Mouse (Mus musculus): ENCODE data around the gene Ralgapa1. TPM values are rescaled to one million over a fixed set of nuclear protein-coding genes. Genes with fewer than 3 reads are reported as not detected.

The Ralgapa1 gene
- polyA plus RNA-seq, 1 experiment from 2014 or later = 19.2 TPM

DNA sequence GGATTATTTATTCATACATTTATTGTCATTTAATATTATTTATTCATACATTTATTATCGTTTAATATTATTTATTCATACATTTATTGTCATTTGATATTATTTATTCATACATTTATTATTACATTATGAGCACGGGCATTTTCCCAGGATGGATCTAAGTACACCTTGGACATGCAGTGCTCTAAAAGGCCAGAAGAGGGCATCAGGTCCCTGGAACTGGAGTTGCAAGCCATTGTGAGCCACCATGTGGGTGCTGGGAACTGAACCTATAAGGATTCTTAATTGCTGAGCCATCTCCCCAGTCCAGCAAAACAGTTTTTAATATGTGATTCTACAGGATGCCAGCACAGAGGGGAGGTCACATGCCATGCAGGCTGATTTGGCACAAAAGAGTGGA, 4.6 kb upstream of the Ralgapa1 start:
- H3K9me3 ChIP-seq (replicated peaks; ENCODE audit: control insufficient read depth, low read length) = no peaks in the 10 kb centered on the region
- no peak for ATAC-seq (replicated peaks; ENCODE audit: insufficient number of reproducible peaks, low FRiP score, low TSS enrichment, low read depth)
- no peak overlapping the region for H3K4me3 ChIP-seq (ENCODE audit: low read depth, low read length)
- H3K36me3 ChIP-seq (replicated peaks; ENCODE audit: control insufficient read depth, insufficient read depth, low read depth, low read length) = no peaks in the 10 kb centered on the region
- WGBS = 88% methylated on average over 2 of the region's 2 CpGs
- no peak overlapping the region for H3K4me2 ChIP-seq (ENCODE audit: low read depth, low read length)
- DNase-seq (ENCODE audit: low spot score) = no peak
- no peak overlapping the region for H3K9ac ChIP-seq (replicated peaks; ENCODE audit: low read length)
- H3K4me1 ChIP-seq (ENCODE audit: control insufficient read depth, insufficient read depth, low read length) = no peaks in the 10 kb centered on the region
- H3K27ac ChIP-seq (replicated peaks; ENCODE audit: low read depth, low read length) = no peak overlapping the region
- H3K27me3 ChIP-seq (ENCODE audit: control insufficient read depth, insufficient read depth, low read length) = no peaks in the 10 kb centered on the region

DNA sequence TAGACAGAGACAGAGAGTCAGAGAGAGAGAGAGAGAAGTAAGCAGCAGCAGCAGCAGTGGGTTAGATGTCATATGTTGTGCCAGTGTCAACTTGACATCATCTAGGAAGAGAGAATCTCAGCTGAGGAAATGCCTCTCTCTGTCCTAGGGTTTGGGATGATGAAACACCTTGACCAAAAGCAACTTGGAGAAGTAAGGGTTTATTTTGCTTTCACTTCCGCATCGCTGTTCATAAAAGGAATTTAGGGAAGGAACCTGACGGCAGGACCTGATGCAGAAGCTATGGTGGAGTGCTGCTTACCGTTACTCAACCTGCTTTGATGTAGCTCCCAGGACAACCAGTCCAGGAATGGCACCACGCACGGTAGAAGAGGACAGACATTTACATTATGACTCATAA, 3.1 kb upstream of the Ralgapa1 start:
- WGBS = 85% methylated on average over 6 of the region's 6 CpGs
- no peak for ATAC-seq (replicated peaks; ENCODE audit: insufficient number of reproducible peaks, low FRiP score, low TSS enrichment, low read depth)
- Histone ChIP-seq H3K4me3 (ENCODE audit: low read depth, low read length) (no peak overlapping the region), H3K27ac (replicated peaks; ENCODE audit: low read depth, low read length) (no peak overlapping the region), H3K4me2 (ENCODE audit: low read depth, low read length) (no peak overlapping the region), H3K9ac (replicated peaks; ENCODE audit: low read length) (no peak overlapping the region), H3K4me1 (ENCODE audit: control insufficient read depth, insufficient read depth, low read length) (no peaks in the 10 kb centered on the region), H3K9me3 (replicated peaks; ENCODE audit: control insufficient read depth, low read length) (no peaks in the 10 kb centered on the region), H3K27me3 (ENCODE audit: control insufficient read depth, insufficient read depth, low read length) (no peaks in the 10 kb centered on the region), H3K36me3 (replicated peaks; ENCODE audit: control insufficient read depth, insufficient read depth, low read depth, low read length) (no peaks in the 10 kb centered on the region)
- DNase-seq (ENCODE audit: low spot score) = no peak

DNA sequence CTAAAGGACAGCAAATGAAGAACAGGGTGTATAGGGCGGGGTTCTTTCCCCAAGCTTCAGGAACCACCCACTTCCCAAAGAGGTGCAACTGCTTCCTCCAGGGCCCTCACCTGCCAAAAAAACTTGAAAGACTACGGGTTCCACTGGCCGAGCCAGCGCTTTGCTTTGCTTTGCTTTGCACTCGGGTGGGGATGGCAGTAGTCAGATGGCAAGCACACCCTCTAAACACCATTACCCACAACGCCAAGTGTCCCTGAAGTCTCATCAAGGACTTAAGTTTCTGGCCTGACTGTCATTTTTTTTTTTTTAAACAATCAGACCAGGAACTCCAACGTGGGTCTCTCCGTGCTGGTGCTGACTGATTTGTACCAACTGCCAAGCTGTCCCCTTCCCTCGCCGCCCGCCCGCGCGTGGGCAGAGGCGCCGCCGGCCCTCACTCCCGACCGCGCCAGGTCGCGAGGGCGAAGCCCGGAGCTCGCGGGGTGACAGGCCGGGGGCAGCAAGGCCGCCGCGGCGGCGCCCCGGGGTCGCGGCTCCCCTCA, 777 bp downstream of the Ralgapa1 start:
- peak overlapping the region; percentile 90 for H3K4me3 ChIP-seq (ENCODE audit: low read depth, low read length)
- H3K27ac ChIP-seq (replicated peaks; ENCODE audit: low read depth, low read length) = peak overlapping the region; percentile 85
- H3K9ac ChIP-seq (replicated peaks; ENCODE audit: low read length) = peak overlapping the region; percentile 91
- ATAC-seq (replicated peaks; ENCODE audit: insufficient number of reproducible peaks, low FRiP score, low TSS enrichment, low read depth) (no peak), DNase-seq (ENCODE audit: low spot score) (peak; percentile 32)
- H3K4me2 ChIP-seq (ENCODE audit: low read depth, low read length) = peak overlapping the region; percentile 78
- H3K4me1 ChIP-seq (ENCODE audit: control insufficient read depth, insufficient read depth, low read length) = no peaks in the 10 kb centered on the region
- H3K36me3 ChIP-seq (replicated peaks; ENCODE audit: control insufficient read depth, insufficient read depth, low read depth, low read length) = no peaks in the 10 kb centered on the region
- no peaks in the 10 kb centered on the region for H3K9me3 ChIP-seq (replicated peaks; ENCODE audit: control insufficient read depth, low read length)
- WGBS = under 1% methylated on average over 35 of the region's 35 CpGs
- no peaks in the 10 kb centered on the region for H3K27me3 ChIP-seq (ENCODE audit: control insufficient read depth, insufficient read depth, low read length)

DNA sequence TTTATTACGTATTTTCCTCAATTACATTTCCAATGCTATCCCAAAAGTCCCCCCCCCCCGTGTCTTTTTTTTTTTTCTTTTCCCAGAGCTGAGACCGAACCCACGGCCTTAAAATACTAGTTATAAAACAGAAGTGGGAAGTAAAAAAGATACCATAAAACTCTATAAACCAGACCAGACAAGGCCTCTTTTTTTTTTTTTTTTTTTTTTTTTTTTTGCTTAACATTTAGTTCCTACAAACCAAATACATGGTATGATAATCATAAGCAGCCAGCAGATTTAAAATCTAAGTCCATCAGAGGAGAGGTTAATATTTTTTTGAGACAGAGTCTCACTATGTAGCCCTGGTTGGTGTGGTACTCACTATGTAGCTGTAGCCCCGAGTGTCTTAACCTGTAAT, 4.5 kb downstream of the Ralgapa1 start:
- Histone ChIP-seq H3K27ac (replicated peaks; ENCODE audit: low read depth, low read length) (no peak overlapping the region), H3K4me2 (ENCODE audit: low read depth, low read length) (no peak overlapping the region), H3K36me3 (replicated peaks; ENCODE audit: control insufficient read depth, insufficient read depth, low read depth, low read length) (no peaks in the 10 kb centered on the region), H3K9ac (replicated peaks; ENCODE audit: low read length) (no peak overlapping the region), H3K9me3 (replicated peaks; ENCODE audit: control insufficient read depth, low read length) (no peaks in the 10 kb centered on the region), H3K27me3 (ENCODE audit: control insufficient read depth, insufficient read depth, low read length) (no peaks in the 10 kb centered on the region), H3K4me3 (ENCODE audit: low read depth, low read length) (no peak overlapping the region), H3K4me1 (ENCODE audit: control insufficient read depth, insufficient read depth, low read length) (no peaks in the 10 kb centered on the region)
- 92% methylated on average over 5 of the region's 5 CpGs for WGBS
- DNase-seq (ENCODE audit: low spot score) = no peak
- ATAC-seq (replicated peaks; ENCODE audit: insufficient number of reproducible peaks, low FRiP score, low TSS enrichment, low read depth) = no peak

DNA sequence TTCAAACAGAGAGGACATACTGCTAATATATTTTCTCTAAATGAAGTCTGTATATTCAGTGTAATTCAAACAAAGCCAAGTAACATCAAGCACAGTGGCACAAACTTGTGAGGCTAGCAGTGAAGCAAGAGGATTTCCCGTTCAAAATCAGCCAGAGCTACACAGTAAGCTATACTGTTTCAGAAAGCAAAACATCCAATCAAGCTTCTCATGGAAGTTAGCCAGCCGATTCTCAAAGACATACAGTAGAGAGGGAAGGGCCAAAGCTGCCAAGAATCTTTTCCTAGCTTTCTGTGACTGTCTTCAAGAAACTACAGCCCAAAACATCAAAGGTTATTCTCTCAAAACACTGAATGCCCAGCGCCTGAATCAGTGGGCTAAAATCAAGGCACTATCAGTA, 15.9 kb downstream of the Ralgapa1 start:
- Histone ChIP-seq H3K36me3 (replicated peaks; ENCODE audit: control insufficient read depth, insufficient read depth, low read depth, low read length) (no peaks in the 10 kb centered on the region), H3K27ac (replicated peaks; ENCODE audit: low read depth, low read length) (no peak overlapping the region), H3K4me3 (ENCODE audit: low read depth, low read length) (no peak overlapping the region), H3K4me1 (ENCODE audit: control insufficient read depth, insufficient read depth, low read length) (no peaks in the 10 kb centered on the region), H3K9me3 (replicated peaks; ENCODE audit: control insufficient read depth, low read length) (no peaks in the 10 kb centered on the region), H3K27me3 (ENCODE audit: control insufficient read depth, insufficient read depth, low read length) (no peaks in the 10 kb centered on the region), H3K9ac (replicated peaks; ENCODE audit: low read length) (no peak overlapping the region), H3K4me2 (ENCODE audit: low read depth, low read length) (no peak overlapping the region)
- ATAC-seq (replicated peaks; ENCODE audit: insufficient number of reproducible peaks, low FRiP score, low TSS enrichment, low read depth) = no peak
- 50% methylated on average over 3 of the region's 3 CpGs for WGBS
- DNase-seq (ENCODE audit: low spot score) = peak; percentile 6

DNA sequence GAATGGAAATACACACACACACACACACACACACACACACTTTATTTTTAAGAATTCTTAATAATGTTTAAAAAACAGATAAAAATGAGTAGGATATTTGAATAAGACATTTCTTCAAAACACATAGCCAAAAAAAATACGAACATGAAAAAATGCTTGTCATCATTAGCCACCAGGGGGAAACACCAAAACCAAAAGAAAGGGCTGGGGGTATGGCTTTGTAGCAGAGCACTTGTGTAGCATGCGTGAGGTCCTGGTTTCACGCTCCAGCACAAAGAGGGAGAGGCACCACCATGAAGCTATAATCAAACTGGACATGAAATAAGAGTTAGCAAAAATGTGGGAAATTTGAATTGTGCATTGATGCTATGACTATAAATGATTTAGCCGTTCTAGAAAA, 19.8 kb downstream of the Ralgapa1 start:
- Histone ChIP-seq H3K36me3 (replicated peaks; ENCODE audit: control insufficient read depth, insufficient read depth, low read depth, low read length) (no peaks in the 10 kb centered on the region), H3K4me1 (ENCODE audit: control insufficient read depth, insufficient read depth, low read length) (no peaks in the 10 kb centered on the region), H3K9ac (replicated peaks; ENCODE audit: low read length) (no peak overlapping the region), H3K9me3 (replicated peaks; ENCODE audit: control insufficient read depth, low read length) (no peaks in the 10 kb centered on the region), H3K4me2 (ENCODE audit: low read depth, low read length) (no peak overlapping the region), H3K27me3 (ENCODE audit: control insufficient read depth, insufficient read depth, low read length) (no peaks in the 10 kb centered on the region), H3K27ac (replicated peaks; ENCODE audit: low read depth, low read length) (no peak overlapping the region), H3K4me3 (ENCODE audit: low read depth, low read length) (no peak overlapping the region)
- DNase-seq (ENCODE audit: low spot score) = no peak
- no peak for ATAC-seq (replicated peaks; ENCODE audit: insufficient number of reproducible peaks, low FRiP score, low TSS enrichment, low read depth)
- 89% methylated on average over 4 of the region's 4 CpGs for WGBS

DNA sequence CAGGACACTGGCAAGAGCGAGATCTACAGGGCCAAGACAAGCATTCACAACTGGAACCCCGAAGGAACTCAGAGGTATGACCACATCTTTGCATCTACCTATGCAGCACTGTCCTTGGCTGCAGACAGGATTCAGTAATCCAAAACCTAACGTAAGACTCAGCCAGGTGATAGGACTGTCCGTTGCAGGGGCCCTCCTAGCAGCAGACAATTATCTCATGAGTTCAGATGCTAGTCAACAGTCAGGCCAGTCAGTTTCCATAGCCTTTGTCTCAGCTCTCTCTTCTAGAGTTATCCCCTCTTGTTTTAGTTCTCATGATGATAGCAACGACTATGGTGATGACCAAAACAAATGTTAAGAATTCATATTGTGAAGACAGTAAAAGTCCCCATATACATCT, 20.8 kb downstream of the Ralgapa1 start:
- no peak for ATAC-seq (replicated peaks; ENCODE audit: insufficient number of reproducible peaks, low FRiP score, low TSS enrichment, low read depth)
- H3K36me3 ChIP-seq (replicated peaks; ENCODE audit: control insufficient read depth, insufficient read depth, low read depth, low read length) = no peaks in the 10 kb centered on the region
- H3K9ac ChIP-seq (replicated peaks; ENCODE audit: low read length) = no peak overlapping the region
- no peaks in the 10 kb centered on the region for H3K4me1 ChIP-seq (ENCODE audit: control insufficient read depth, insufficient read depth, low read length)
- no peak overlapping the region for H3K4me2 ChIP-seq (ENCODE audit: low read depth, low read length)
- H3K4me3 ChIP-seq (ENCODE audit: low read depth, low read length) = no peak overlapping the region
- WGBS = 83% methylated on average over 5 of the region's 5 CpGs
- DNase-seq (ENCODE audit: low spot score) = no peak
- H3K9me3 ChIP-seq (replicated peaks; ENCODE audit: control insufficient read depth, low read length) = no peaks in the 10 kb centered on the region
- H3K27me3 ChIP-seq (ENCODE audit: control insufficient read depth, insufficient read depth, low read length) = no peaks in the 10 kb centered on the region
- H3K27ac ChIP-seq (replicated peaks; ENCODE audit: low read depth, low read length) = no peak overlapping the region

DNA sequence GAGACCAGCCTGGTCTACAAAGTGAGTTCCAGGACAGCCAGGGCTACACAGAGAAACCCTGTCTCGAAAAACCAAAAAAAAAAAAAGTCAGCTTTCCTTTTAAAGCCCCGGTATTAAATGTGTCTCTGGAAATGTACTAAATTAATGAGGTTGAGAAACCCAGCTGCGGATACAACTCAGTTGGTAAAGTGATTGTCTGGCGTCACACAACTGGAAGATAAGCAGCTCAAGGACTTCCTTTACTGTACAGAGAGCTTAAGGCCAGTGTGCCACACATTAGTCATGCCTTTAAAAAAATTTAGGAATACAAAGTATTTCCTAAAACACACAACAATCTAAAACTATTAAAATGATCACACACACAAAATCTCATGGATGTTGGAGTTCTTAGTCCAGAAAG, 22.2 kb downstream of the Ralgapa1 start:
- Histone ChIP-seq H3K9me3 (replicated peaks; ENCODE audit: control insufficient read depth, low read length) (no peaks in the 10 kb centered on the region), H3K4me2 (ENCODE audit: low read depth, low read length) (no peak overlapping the region), H3K9ac (replicated peaks; ENCODE audit: low read length) (no peak overlapping the region), H3K27me3 (ENCODE audit: control insufficient read depth, insufficient read depth, low read length) (no peaks in the 10 kb centered on the region), H3K27ac (replicated peaks; ENCODE audit: low read depth, low read length) (no peak overlapping the region), H3K4me3 (ENCODE audit: low read depth, low read length) (no peak overlapping the region), H3K36me3 (replicated peaks; ENCODE audit: control insufficient read depth, insufficient read depth, low read depth, low read length) (no peaks in the 10 kb centered on the region), H3K4me1 (ENCODE audit: control insufficient read depth, insufficient read depth, low read length) (no peaks in the 10 kb centered on the region)
- no peak for DNase-seq (ENCODE audit: low spot score)
- WGBS = 88% methylated on average over 4 of the region's 4 CpGs
- no peak for ATAC-seq (replicated peaks; ENCODE audit: insufficient number of reproducible peaks, low FRiP score, low TSS enrichment, low read depth)
